Mouse (Mus musculus): ENCODE measurements at regions not wholly inside any gene's neighbourhood (a gene's known extent, or its start where the extent isn't known, plus 50 kb on each side); places are given as distances from the start of the nearest gene placed in this dataset.

- 78% methylated on average over 3 of the region's 3 CpGs for WGBS
- no peak for DNase-seq
- TF ChIP-seq POLR2A (IDR thresholded peaks at IDR 0.05; ENCODE audit: insufficient read depth, low read depth, low read length) (no peak), CTCF (IDR thresholded peaks at IDR 0.05) (no peak), EP300 (IDR thresholded peaks at IDR 0.05; ENCODE audit: insufficient read depth, low read depth, low read length) (no peak)
- Histone ChIP-seq H3K36me3 (ENCODE audit: control insufficient read depth, insufficient read depth, low read length) (no peaks in the 10 kb centered on the region), H3K4me1 (ENCODE audit: control insufficient read depth, insufficient read depth, low read length) (no peaks in the 10 kb centered on the region), H3K79me2 (replicated peaks; ENCODE audit: control insufficient read depth, insufficient read depth, low read length) (no peaks in the 10 kb centered on the region), H3K4me3 (no peak overlapping the region), H3K9ac (ENCODE audit: low read depth, low read length) (no peak overlapping the region), H3K27me3 (ENCODE audit: control insufficient read depth, insufficient read depth, low read length) (no peaks in the 10 kb centered on the region), H3K27ac (no peak overlapping the region)
- intact Hi-C loops (cut with DNase I), result no loop called here
Measured at GRCm38 (mm10) chr8:103733466-103733865, 368.0 kb upstream of the Cdh5 start.

GRCm38 (mm10) chr8:103738330-103738729 is 363.1 kb upstream of the Cdh5 start:
- no peak overlapping the region for H3K4me3 ChIP-seq
- no peak overlapping the region for H3K27ac ChIP-seq
- intact Hi-C loops (cut with DNase I), result no loop called here
- H3K9ac ChIP-seq (ENCODE audit: low read depth, low read length), result no peak overlapping the region
- H3K4me1 ChIP-seq (ENCODE audit: control insufficient read depth, insufficient read depth, low read length), result no peaks in the 10 kb centered on the region
- DNase-seq, result peak; percentile 66 to 71
- TF ChIP-seq POLR2A (IDR thresholded peaks at IDR 0.05; ENCODE audit: insufficient read depth, low read depth, low read length) (no peak), CTCF (IDR thresholded peaks at IDR 0.05) (no peak), EP300 (IDR thresholded peaks at IDR 0.05; ENCODE audit: insufficient read depth, low read depth, low read length) (no peak)
- H3K36me3 ChIP-seq (ENCODE audit: control insufficient read depth, insufficient read depth, low read length), result no peaks in the 10 kb centered on the region
- H3K27me3 ChIP-seq (ENCODE audit: control insufficient read depth, insufficient read depth, low read length), result no peaks in the 10 kb centered on the region
- WGBS, result 34% methylated on average over 8 of the region's 8 CpGs
- H3K79me2 ChIP-seq (replicated peaks; ENCODE audit: control insufficient read depth, insufficient read depth, low read length), result no peaks in the 10 kb centered on the region

- Histone ChIP-seq H3K4me3 (no peak overlapping the region), H3K4me1 (ENCODE audit: control insufficient read depth, insufficient read depth, low read length) (no peaks in the 10 kb centered on the region; the same call in 1 of the 2 replicates), H3K27ac (no peak overlapping the region), H3K9ac (ENCODE audit: low read depth, low read length) (no peak overlapping the region), H3K27me3 (ENCODE audit: control insufficient read depth, insufficient read depth, low read length) (no peaks in the 10 kb centered on the region), H3K36me3 (ENCODE audit: control insufficient read depth, insufficient read depth, low read length) (no peaks in the 10 kb centered on the region), H3K79me2 (replicated peaks; ENCODE audit: control insufficient read depth, insufficient read depth, low read length) (no peaks in the 10 kb centered on the region)
- 62% methylated on average over 8 of the region's 8 CpGs for WGBS
- TF ChIP-seq POLR2A (IDR thresholded peaks at IDR 0.05; ENCODE audit: insufficient read depth, low read depth, low read length), result no peak
- TF ChIP-seq CTCF (IDR thresholded peaks at IDR 0.05), result no peak
- TF ChIP-seq EP300 (IDR thresholded peaks at IDR 0.05; ENCODE audit: insufficient read depth, low read depth, low read length), result no peak
- intact Hi-C loops (cut with DNase I), result no loop called here
- no peak for DNase-seq
Measured at GRCm38 (mm10) chr8:103741395-103741794, 360.0 kb upstream of the Cdh5 start.

GRCm38 (mm10) chr8:103748734-103749133 is 352.7 kb upstream of the Cdh5 start:
- Histone ChIP-seq H3K27ac (no peak overlapping the region), H3K36me3 (ENCODE audit: control insufficient read depth, insufficient read depth, low read length) (no peaks in the 10 kb centered on the region), H3K4me3 (no peak overlapping the region), H3K27me3 (ENCODE audit: control insufficient read depth, insufficient read depth, low read length) (no peaks in the 10 kb centered on the region), H3K9ac (ENCODE audit: low read depth, low read length) (no peak overlapping the region), H3K4me1 (ENCODE audit: control insufficient read depth, insufficient read depth, low read length) (no peaks in the 10 kb centered on the region; the same call in 1 of the 2 replicates), H3K79me2 (replicated peaks; ENCODE audit: control insufficient read depth, insufficient read depth, low read length) (no peaks in the 10 kb centered on the region)
- intact Hi-C loops (cut with DNase I), result no loop called here
- DNase-seq, result no peak
- WGBS, result 68% methylated on average over 4 of the region's 4 CpGs
- TF ChIP-seq CTCF (IDR thresholded peaks at IDR 0.05), result no peak
- TF ChIP-seq EP300 (IDR thresholded peaks at IDR 0.05; ENCODE audit: insufficient read depth, low read depth, low read length), result no peak
- no peak for TF ChIP-seq POLR2A (IDR thresholded peaks at IDR 0.05; ENCODE audit: insufficient read depth, low read depth, low read length)

- H3K4me1 ChIP-seq (ENCODE audit: control insufficient read depth, insufficient read depth, low read length), result no peaks in the 10 kb centered on the region; the same call in 1 of the 2 replicates
- TF ChIP-seq EP300 (IDR thresholded peaks at IDR 0.05; ENCODE audit: insufficient read depth, low read depth, low read length), result no peak
- TF ChIP-seq CTCF (IDR thresholded peaks at IDR 0.05), result no peak
- no peak for TF ChIP-seq POLR2A (IDR thresholded peaks at IDR 0.05; ENCODE audit: insufficient read depth, low read depth, low read length)
- H3K9ac ChIP-seq (ENCODE audit: low read depth, low read length), result no peak overlapping the region
- H3K27ac ChIP-seq, result no peak overlapping the region
- no peak overlapping the region for H3K4me3 ChIP-seq
- 58% methylated on average over 12 of the region's 12 CpGs for WGBS
- no peak for DNase-seq
- no peaks in the 10 kb centered on the region for H3K79me2 ChIP-seq (replicated peaks; ENCODE audit: control insufficient read depth, insufficient read depth, low read length)
- intact Hi-C loops (cut with DNase I), result no loop called here
- no peaks in the 10 kb centered on the region for H3K27me3 ChIP-seq (ENCODE audit: control insufficient read depth, insufficient read depth, low read length)
- H3K36me3 ChIP-seq (ENCODE audit: control insufficient read depth, insufficient read depth, low read length), result no peaks in the 10 kb centered on the region
Measured at GRCm38 (mm10) chr8:103750278-103751097, 350.9 kb upstream of the Cdh5 start.

DNA sequence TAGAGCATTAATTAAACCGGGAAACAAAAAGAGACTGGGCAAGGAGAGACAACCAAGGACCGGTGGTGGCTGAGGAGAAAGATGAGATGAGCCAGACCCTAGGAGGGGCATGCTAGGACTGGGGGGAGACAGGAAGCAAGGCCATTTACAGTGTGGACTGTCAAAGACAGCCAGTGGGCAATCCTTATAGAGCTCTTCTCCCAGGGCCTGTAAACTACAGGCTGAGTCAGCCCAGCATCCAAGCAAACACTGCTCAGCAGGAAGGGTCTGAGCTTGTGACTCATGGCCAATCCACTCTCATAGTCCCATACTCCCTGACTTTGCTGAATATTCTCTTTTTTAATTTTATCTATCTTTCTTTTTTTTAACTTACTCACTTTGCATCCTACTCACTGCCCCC is 350.3 kb upstream of the Cdh5 start:
- DNase-seq, result no peak
- Histone ChIP-seq H3K27me3 (ENCODE audit: control insufficient read depth, insufficient read depth, low read length) (no peaks in the 10 kb centered on the region), H3K9ac (ENCODE audit: low read depth, low read length) (no peak overlapping the region), H3K27ac (no peak overlapping the region), H3K36me3 (ENCODE audit: control insufficient read depth, insufficient read depth, low read length) (no peaks in the 10 kb centered on the region), H3K79me2 (replicated peaks; ENCODE audit: control insufficient read depth, insufficient read depth, low read length) (no peaks in the 10 kb centered on the region), H3K4me1 (ENCODE audit: control insufficient read depth, insufficient read depth, low read length) (no peaks in the 10 kb centered on the region), H3K4me3 (no peak overlapping the region)
- WGBS, result 76% methylated on average over 2 of the region's 2 CpGs
- intact Hi-C loops (cut with DNase I), result no loop called here
- TF ChIP-seq EP300 (IDR thresholded peaks at IDR 0.05; ENCODE audit: insufficient read depth, low read depth, low read length) (no peak), POLR2A (IDR thresholded peaks at IDR 0.05; ENCODE audit: insufficient read depth, low read depth, low read length) (no peak), CTCF (IDR thresholded peaks at IDR 0.05) (no peak)

Measured in heart, adult 2 months (tissue).